25 mouse cellular contexts compared by ENCODE assay signal in the genomic region with DNA sequence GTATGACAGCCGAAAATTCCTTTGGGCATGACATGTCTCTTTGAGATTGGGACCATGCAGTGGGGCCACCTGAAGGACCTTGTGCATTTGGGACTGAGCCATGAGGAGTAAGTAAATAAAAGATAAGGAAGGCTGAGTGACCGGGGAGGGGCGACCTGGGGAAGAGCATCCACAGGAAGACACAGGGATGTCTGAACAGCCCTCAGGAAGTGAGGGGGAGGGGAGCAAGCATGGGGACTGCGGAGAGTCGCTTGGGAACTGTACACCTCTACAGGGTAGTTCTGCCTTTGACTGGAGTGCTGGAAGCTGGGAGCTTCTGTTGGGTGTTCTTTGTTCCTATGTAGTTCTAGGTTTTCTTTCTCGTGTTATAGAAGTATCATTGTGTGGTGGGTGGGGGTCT. TPM values are rescaled to one million over a fixed set of nuclear protein-coding genes. Genes with fewer than 3 reads are reported as not detected.
DNase-seq lines count a peak whose midpoint lies in the region; ATAC-seq lines count a peak whose summit lies in the region.
"Had no signal": no experiment of that assay in that cellular context is flagged by ENCODE, and none has a peak within 500 bp of the region (broad histone marks: within the 10 kb centered on the region; RNA-seq: fewer than 3 reads in every experiment).

No protein-coding gene starts in this region.

- no peak for DNase-seq in heart, adult 18-20 months
- DNase-seq in liver, embryonic 11.5 days (ENCODE audit: low spot score): no peak
- DNase-seq in 3134 (ENCODE audit: extremely low read depth, insufficient read length, low spot score): peak; percentile 22
- DNase-seq in limb, embryonic 10.5 days (ENCODE audit: low spot score): no peak
- DNase-seq in T-cell, adult 2 months (ENCODE audit: low spot score): no peak
- DNase-seq: adrenal gland, adult 2 months; adrenal gland, postnatal 36 days; B cell, adult 2 months; cerebellum, adult 2 months; cerebellum, postnatal 14 days; gastrocnemius, postnatal 10 days; kidney, adult 9 months; kidney, postnatal 14 days; layer of hippocampus, adult 9-11 months; thymus, postnatal 4 days had no signal

- H3K27ac ChIP-seq in heart, embryonic 12.5 days (ENCODE audit: poor library complexity, severe bottlenecking): no peak overlapping the region
- H3K27ac ChIP-seq in liver, embryonic 15.5 days (replicated peaks): no peak overlapping the region
- H3K27ac ChIP-seq in liver, embryonic 11.5 days (ENCODE audit: low read depth, low read length): no peak overlapping the region
- peak overlapping the region; percentile 43; the same call in 1 of the 2 replicates for H3K27ac ChIP-seq in limb, embryonic 10.5 days
- H3K27ac ChIP-seq: forebrain, embryonic 12.5 days; hindbrain, embryonic 14.5 days; neural tube, embryonic 12.5 days had no signal

- no peaks in the 10 kb centered on the region for H3K36me3 ChIP-seq in heart, embryonic 12.5 days
- no peaks in the 10 kb centered on the region for H3K36me3 ChIP-seq in liver, embryonic 15.5 days (replicated peaks)
- H3K36me3 ChIP-seq in liver, embryonic 11.5 days (ENCODE audit: control insufficient read depth, insufficient read depth, low read length): no peaks in the 10 kb centered on the region
- no peaks in the 10 kb centered on the region for H3K36me3 ChIP-seq in limb, embryonic 10.5 days
- H3K36me3 ChIP-seq: forebrain, embryonic 12.5 days; neural tube, embryonic 12.5 days had no signal

- no peaks in the 10 kb centered on the region for H3K27me3 ChIP-seq in heart, embryonic 12.5 days (replicated peaks)
- no peaks in the 10 kb centered on the region for H3K27me3 ChIP-seq in liver, embryonic 15.5 days
- no peaks in the 10 kb centered on the region for H3K27me3 ChIP-seq in liver, embryonic 11.5 days (replicated peaks; ENCODE audit: control insufficient read depth, insufficient read depth, low read length)
- H3K27me3 ChIP-seq in limb, embryonic 10.5 days (ENCODE audit: low read depth, poor library complexity, severe bottlenecking): no peaks in the 10 kb centered on the region
- H3K27me3 ChIP-seq: forebrain, embryonic 12.5 days; neural tube, embryonic 12.5 days had no signal

- no peak overlapping the region for H3K4me3 ChIP-seq in heart, embryonic 12.5 days
- H3K4me3 ChIP-seq in liver, embryonic 15.5 days (replicated peaks): no peak overlapping the region
- no peak overlapping the region for H3K4me3 ChIP-seq in liver, embryonic 11.5 days (ENCODE audit: low read depth, low read length)
- H3K4me3 ChIP-seq in limb, embryonic 10.5 days: no peak overlapping the region
- H3K4me3 ChIP-seq: erythroblast, embryonic 14.5 days; forebrain, embryonic 12.5 days; neural tube, embryonic 12.5 days had no signal

- WGBS in heart, embryonic 12.5 days: 59% methylated on average over 6 of the region's 6 CpGs
- 21% methylated on average over 6 of the region's 6 CpGs for WGBS in liver, embryonic 15.5 days (ENCODE audit: insufficient replicate concordance)
- 37% methylated on average over 6 of the region's 6 CpGs for WGBS in liver, embryonic 11.5 days
- 84% methylated on average over 6 of the region's 6 CpGs for WGBS in limb, embryonic 10.5 days

- no peak overlapping the region for H3K9ac ChIP-seq in heart, embryonic 12.5 days
- H3K9ac ChIP-seq in liver, embryonic 15.5 days: no peak overlapping the region
- no peak overlapping the region for H3K9ac ChIP-seq in liver, embryonic 11.5 days (ENCODE audit: low read depth, low read length)
- H3K9ac ChIP-seq: forebrain, embryonic 12.5 days; hindbrain, embryonic 14.5 days; neural tube, embryonic 12.5 days had no signal

- no peaks in the 10 kb centered on the region for H3K9me3 ChIP-seq in heart, embryonic 12.5 days (replicated peaks)
- H3K9me3 ChIP-seq in liver, embryonic 15.5 days (replicated peaks): no peaks in the 10 kb centered on the region
- H3K9me3 ChIP-seq in liver, embryonic 11.5 days (ENCODE audit: control insufficient read depth, low read length): no peaks in the 10 kb centered on the region
- no peaks in the 10 kb centered on the region for H3K9me3 ChIP-seq in limb, embryonic 10.5 days (replicated peaks)
- H3K9me3 ChIP-seq: forebrain, embryonic 12.5 days; neural tube, embryonic 12.5 days had no signal

- ATAC-seq in heart, embryonic 12.5 days (ENCODE audit: insufficient number of reproducible peaks, low FRiP score): 0 out of 2 replicates have a peak, but pooled peaks have one; percentile 31
- peak; percentile 18; the same call in 1 of the 2 replicates for ATAC-seq in liver, embryonic 15.5 days (ENCODE audit: insufficient read depth)
- no peak for ATAC-seq in liver, embryonic 11.5 days (replicated peaks; ENCODE audit: low FRiP score)
- ATAC-seq: activated CD4-positive, CD25-positive, alpha-beta regulatory T cell, adult 4 months; intestine, postnatal 0 days; midbrain, embryonic 16.5 days had no signal

- no peak overlapping the region for H3K4me2 ChIP-seq in heart, embryonic 12.5 days
- no peak overlapping the region for H3K4me2 ChIP-seq in liver, embryonic 15.5 days
- H3K4me2 ChIP-seq in liver, embryonic 11.5 days: no peak overlapping the region
- H3K4me2 ChIP-seq: forebrain, embryonic 12.5 days; hindbrain, embryonic 14.5 days; midbrain, embryonic 11.5 days; neural tube, embryonic 12.5 days had no signal

- peaks cover 48% of the 10 kb centered on the region for H3K4me1 ChIP-seq in heart, embryonic 12.5 days (replicated peaks)
- peaks cover 9% of the 10 kb centered on the region; the same call in 1 of the 2 replicates for H3K4me1 ChIP-seq in liver, embryonic 15.5 days (replicated peaks)
- peaks cover 7% of the 10 kb centered on the region for H3K4me1 ChIP-seq in liver, embryonic 11.5 days (replicated peaks; ENCODE audit: control insufficient read depth, insufficient read depth, low read length)
- H3K4me1 ChIP-seq in limb, embryonic 10.5 days: peaks cover 67% of the 10 kb centered on the region
- H3K4me1 ChIP-seq: neural tube, embryonic 12.5 days had no signal

RNA-seq across cellular contexts. Expression of a gene that starts 18.0 kb away (rescaled TPM):
- polyA plus RNA-seq in heart, embryonic 12.5 days (2016; fragmentation: Nextera tagmentation; extraction: Ambion mirVana): 19.0 and 22.3 TPM in 2 replicates
- 1 to 10 TPM; 4.4 to 4.9 TPM for total RNA-seq in heart, adult 18-20 months (2021)
- 12.0 and 12.1 TPM in 2 replicates for polyA plus RNA-seq in liver, embryonic 15.5 days (2015; fragmentation: Nextera tagmentation; extraction: Ambion mirVana)
- 17.2 and 19.7 TPM in 2 replicates for polyA plus RNA-seq in liver, embryonic 11.5 days (2014; fragmentation: Nextera tagmentation; extraction: Ambion mirVana)
- polyA plus RNA-seq in limb, embryonic 10.5 days (2016; fragmentation: Nextera tagmentation; extraction: Ambion mirVana): 9.2 and 10.9 TPM in 2 replicates
